Mouse (Mus musculus) heart, embryonic 14.5 days (tissue): ENCODE data around the gene Drd3. TPM values are rescaled to one million over a fixed set of nuclear protein-coding genes. Genes with fewer than 3 reads are reported as not detected.

Experiments used
- ATAC-seq: fragments of 200-750 bp; cut with Nextera tagmentation; 2 replicates; pipeline ENCODE4 v1.8.0; 2017; ENCODE audit warnings: low read depth, moderate TSS enrichment; ENCODE audit not compliant: insufficient number of reproducible peaks, insufficient read depth, low FRiP score
- H3K27ac ChIP-seq, 2 experiments: fragments of 200-500 bp in 1 of 2; fragments of 300-500 bp in 1 of 2; sonication (generic) in 1 of 2; replicated peaks in 1 of 2; 2 replicates each; pipeline ENCODE4 v1.5.1; 2012 to 2014; ENCODE audit warnings: low read depth in 2 of 2, low read length in 2 of 2, control low read depth in 1 of 2, mild to moderate bottlenecking in 1 of 2, mixed read lengths in 1 of 2; ENCODE audit not compliant: control insufficient read depth in 1 of 2, insufficient read depth in 1 of 2
- H3K27me3 ChIP-seq: fragments of 300-500 bp; sonication (generic); 2 replicates; pipeline ENCODE4 v1.6.1; 2014; ENCODE audit warnings: mild to moderate bottlenecking, low read length, control low read depth; ENCODE audit not compliant: control insufficient read depth, insufficient read depth
- H3K36me3 ChIP-seq: fragments of 300-500 bp; sonication (generic); 2 replicates; pipeline ENCODE4 v1.6.1; 2014; ENCODE audit warnings: mild to moderate bottlenecking, control low read depth, low read length, mixed read lengths; ENCODE audit not compliant: control insufficient read depth, insufficient read depth
- H3K4me1 ChIP-seq, 2 experiments: fragments of 200-500 bp in 1 of 2; fragments of 300-500 bp in 1 of 2; sonication (generic) in 1 of 2; 2 replicates each; pipeline ENCODE4 v1.6.1; 2012 to 2014; ENCODE audit warnings: low read length in 2 of 2, control low read depth in 1 of 2, mixed read lengths in 1 of 2; ENCODE audit not compliant: control insufficient read depth in 2 of 2, insufficient read depth in 2 of 2
- H3K4me2 ChIP-seq: fragments of 300-500 bp; sonication (generic); 2 replicates; pipeline ENCODE4 v1.6.1; 2014; ENCODE audit warnings: mild to moderate bottlenecking, low read length
- H3K4me3 ChIP-seq, 2 experiments: fragments of 200-500 bp in 1 of 2; fragments of 300-500 bp in 1 of 2; sonication (generic) in 1 of 2; 2 replicates each; pipeline ENCODE4 v1.5.1; 2012 to 2014; ENCODE audit warnings: low read length in 2 of 2, mild to moderate bottlenecking in 2 of 2, control low read depth in 1 of 2, low read depth in 1 of 2, moderate library complexity in 1 of 2; ENCODE audit not compliant: control insufficient read depth in 1 of 2, insufficient read depth in 1 of 2
- H3K9ac ChIP-seq: fragments of 300-500 bp; sonication (generic); 2 replicates; pipeline ENCODE4 v1.6.1; 2014; ENCODE audit warnings: mild to moderate bottlenecking, low read length
- H3K9me3 ChIP-seq: fragments of 300-500 bp; sonication (generic); 2 replicates; pipeline ENCODE4 v1.6.1; 2016; ENCODE audit warnings: low read length, control low read depth; ENCODE audit not compliant: control insufficient read depth
- WGBS: fragments of 180-500 bp; shearing (Covaris S2); extraction: QIAGEN DNeasy Blood & Tissue Kit; methylation state at CpG from one replicate; pipeline ENCODE4 v1.1.7; 2014; 5-methylcytosine and 5-hydroxymethylcytosine counted together
- polyA plus RNA-seq: library from polyadenylated mRNA; unstranded; fragments of >200 nt; fragmentation: Nextera tagmentation; extraction: Ambion mirVana; gene quantifications from 2 replicates; pipeline ENCODE4 v1.2.1, GENCODE M21; 2014

Drd3 gene
- polyA plus RNA-seq, 1 experiment from 2014 or later = not detected

GRCm38 (mm10) chr16:43724444-43724843, 29.4 kb upstream of the Drd3 start:
- no peak overlapping the region for H3K4me3 ChIP-seq
- H3K9me3 ChIP-seq = 0 out of 2 replicates have a peak, but pooled peaks cover 3% of the 10 kb centered on the region
- H3K4me2 ChIP-seq = no peak overlapping the region
- H3K36me3 ChIP-seq = no peaks in the 10 kb centered on the region
- H3K4me1 ChIP-seq = no peaks in the 10 kb centered on the region
- no peak for ATAC-seq
- H3K9ac ChIP-seq = no peak overlapping the region
- H3K27me3 ChIP-seq = no peaks in the 10 kb centered on the region
- no peak overlapping the region for H3K27ac ChIP-seq
- WGBS = 74% methylated on average over 3 of the region's 3 CpGs

- H3K9ac ChIP-seq = no peak overlapping the region
- 75% methylated on average over 8 of the region's 8 CpGs for WGBS
- no peaks in the 10 kb centered on the region for H3K36me3 ChIP-seq
- ATAC-seq = no peak
- no peaks in the 10 kb centered on the region for H3K27me3 ChIP-seq
- H3K4me2 ChIP-seq = no peak overlapping the region
- H3K4me1 ChIP-seq = no peaks in the 10 kb centered on the region
- no peaks in the 10 kb centered on the region for H3K9me3 ChIP-seq
- no peak overlapping the region for H3K27ac ChIP-seq
- H3K4me3 ChIP-seq = no peak overlapping the region
Measured at GRCm38 (mm10) chr16:43729506-43730221, 24.2 kb upstream of the Drd3 start.

- Histone ChIP-seq H3K4me3 (no peak overlapping the region), H3K27ac (no peak overlapping the region), H3K9ac (no peak overlapping the region), H3K9me3 (no peaks in the 10 kb centered on the region), H3K36me3 (no peaks in the 10 kb centered on the region), H3K27me3 (no peaks in the 10 kb centered on the region), H3K4me2 (no peak overlapping the region), H3K4me1 (no peaks in the 10 kb centered on the region)
- no peak for ATAC-seq
- WGBS = 61% methylated on average over 4 of the region's 4 CpGs
Measured at GRCm38 (mm10) chr16:43730281-43730680, 23.5 kb upstream of the Drd3 start.

- H3K27ac ChIP-seq = no peak overlapping the region
- H3K9ac ChIP-seq = no peak overlapping the region
- no peaks in the 10 kb centered on the region for H3K36me3 ChIP-seq
- H3K9me3 ChIP-seq = no peaks in the 10 kb centered on the region
- H3K4me3 ChIP-seq = no peak overlapping the region
- H3K4me2 ChIP-seq = no peak overlapping the region
- no peak for ATAC-seq
- no peaks in the 10 kb centered on the region for H3K4me1 ChIP-seq
- whole genome bisulfite sequencing = 83% methylated on average over 10 of the region's 10 CpGs
- no peaks in the 10 kb centered on the region for H3K27me3 ChIP-seq
Measured at GRCm38 (mm10) chr16:43732496-43732895, 21.3 kb upstream of the Drd3 start.

GRCm38 (mm10) chr16:43732900-43733299, 20.9 kb upstream of the Drd3 start:
- Histone ChIP-seq H3K27ac (no peak overlapping the region), H3K36me3 (no peaks in the 10 kb centered on the region), H3K9ac (no peak overlapping the region), H3K4me1 (no peaks in the 10 kb centered on the region), H3K9me3 (no peaks in the 10 kb centered on the region), H3K4me3 (no peak overlapping the region), H3K27me3 (no peaks in the 10 kb centered on the region), H3K4me2 (no peak overlapping the region)
- ATAC-seq = no peak
- 87% methylated on average over 5 of the region's 5 CpGs for WGBS

- Histone ChIP-seq H3K9me3 (no peaks in the 10 kb centered on the region), H3K9ac (no peak overlapping the region), H3K4me3 (no peak overlapping the region), H3K4me1 (no peaks in the 10 kb centered on the region), H3K27me3 (no peaks in the 10 kb centered on the region), H3K4me2 (no peak overlapping the region), H3K36me3 (no peaks in the 10 kb centered on the region), H3K27ac (no peak overlapping the region)
- no peak for ATAC-seq
- 60% methylated on average over 4 of the region's 4 CpGs for WGBS
Measured at GRCm38 (mm10) chr16:43737933-43738332, 15.9 kb upstream of the Drd3 start.

- no peak overlapping the region for H3K4me2 ChIP-seq
- H3K9me3 ChIP-seq = no peaks in the 10 kb centered on the region
- H3K27ac ChIP-seq = no peak overlapping the region
- H3K36me3 ChIP-seq = no peaks in the 10 kb centered on the region
- no peak overlapping the region for H3K4me3 ChIP-seq
- H3K27me3 ChIP-seq = no peaks in the 10 kb centered on the region
- H3K4me1 ChIP-seq = no peaks in the 10 kb centered on the region
- WGBS = 67% methylated on average over 2 of the region's 2 CpGs
- H3K9ac ChIP-seq = no peak overlapping the region
- ATAC-seq = no peak
Measured at GRCm38 (mm10) chr16:43740936-43741335, 12.9 kb upstream of the Drd3 start.

- Histone ChIP-seq H3K4me3 (no peak overlapping the region), H3K4me2 (no peak overlapping the region), H3K27ac (no peak overlapping the region), H3K27me3 (no peaks in the 10 kb centered on the region), H3K9me3 (no peaks in the 10 kb centered on the region), H3K4me1 (no peaks in the 10 kb centered on the region), H3K36me3 (no peaks in the 10 kb centered on the region), H3K9ac (no peak overlapping the region)
- no peak for ATAC-seq
- 80% methylated on average over 2 of the region's 2 CpGs for WGBS
Measured at GRCm38 (mm10) chr16:43748424-43748823, 5.4 kb upstream of the Drd3 start.
